Mouse (Mus musculus): ENCODE results near the gene Slc4a7. TPM values are rescaled to one million over a fixed set of nuclear protein-coding genes. Genes with fewer than 3 reads are reported as not detected.
"Not testable (repeated sequence)": the region's sequence is repeated elsewhere in the genome, so short reads cannot be mapped to it uniquely, and the experiment has no call there.

The Slc4a7 gene
- polyA plus RNA-seq, 1 experiment: 5.5 TPM

GRCm38 (mm10) chr14:14786979-14787378 lies 84.9 kb downstream of the Slc4a7 start:
- DNase-seq: no peak
- H3K27me3 ChIP-seq (ENCODE audit: control insufficient read depth, insufficient read depth, low read length): no peaks in the 10 kb centered on the region
- no peaks in the 10 kb centered on the region for H3K4me1 ChIP-seq (replicated peaks; ENCODE audit: control insufficient read depth, insufficient read depth, low read length)
- no peak for TF ChIP-seq POLR2A (IDR thresholded peaks at IDR 0.05; ENCODE audit: control insufficient read depth, extremely low read depth, insufficient read depth, low read length, poor library complexity)
- TF ChIP-seq CTCF (IDR thresholded peaks at IDR 0.05; ENCODE audit: borderline replicate concordance, control insufficient read depth, extremely low read depth, insufficient read depth, low read length, poor library complexity): no peak
- peaks cover 12% of the 10 kb centered on the region for H3K36me3 ChIP-seq (ENCODE audit: control insufficient read depth, insufficient read depth, low read length)
- no peak overlapping the region for H3K27ac ChIP-seq (ENCODE audit: control insufficient read depth, insufficient read depth, low read length)
- H3K4me3 ChIP-seq (ENCODE audit: control insufficient read depth, insufficient read depth, low read length): no peak overlapping the region
- 97% methylated on average over 1 of the region's 1 CpGs for WGBS

- no peak overlapping the region for H3K4me3 ChIP-seq (ENCODE audit: control insufficient read depth, insufficient read depth, low read length)
- no peak for DNase-seq
- H3K27ac ChIP-seq (ENCODE audit: control insufficient read depth, insufficient read depth, low read length): no peak overlapping the region
- H3K4me1 ChIP-seq (replicated peaks; ENCODE audit: control insufficient read depth, insufficient read depth, low read length): no peaks in the 10 kb centered on the region
- WGBS: 97% methylated on average over 4 of the region's 4 CpGs
- TF ChIP-seq POLR2A (IDR thresholded peaks at IDR 0.05; ENCODE audit: control insufficient read depth, extremely low read depth, insufficient read depth, low read length, poor library complexity) (no peak), CTCF (IDR thresholded peaks at IDR 0.05; ENCODE audit: borderline replicate concordance, control insufficient read depth, extremely low read depth, insufficient read depth, low read length, poor library complexity) (no peak)
- no peaks in the 10 kb centered on the region for H3K27me3 ChIP-seq (ENCODE audit: control insufficient read depth, insufficient read depth, low read length)
- peaks cover 12% of the 10 kb centered on the region for H3K36me3 ChIP-seq (ENCODE audit: control insufficient read depth, insufficient read depth, low read length)
Observed at GRCm38 (mm10) chr14:14789840-14790470, 87.9 kb downstream of the Slc4a7 start.

GRCm38 (mm10) chr14:14799861-14800260 lies 97.8 kb downstream of the Slc4a7 start:
- Histone ChIP-seq H3K36me3 (ENCODE audit: control insufficient read depth, insufficient read depth, low read length) (no peaks in the 10 kb centered on the region), H3K27ac (ENCODE audit: control insufficient read depth, insufficient read depth, low read length) (no peak overlapping the region), H3K27me3 (ENCODE audit: control insufficient read depth, insufficient read depth, low read length) (no peaks in the 10 kb centered on the region), H3K4me1 (replicated peaks; ENCODE audit: control insufficient read depth, insufficient read depth, low read length) (peaks cover 5% of the 10 kb centered on the region; the same call in 1 of the 2 replicates), H3K4me3 (ENCODE audit: control insufficient read depth, insufficient read depth, low read length) (no peak overlapping the region)
- TF ChIP-seq CTCF (IDR thresholded peaks at IDR 0.05; ENCODE audit: borderline replicate concordance, control insufficient read depth, extremely low read depth, insufficient read depth, low read length, poor library complexity) (no peak), POLR2A (IDR thresholded peaks at IDR 0.05; ENCODE audit: control insufficient read depth, extremely low read depth, insufficient read depth, low read length, poor library complexity) (no peak)
- DNase-seq: no peak
- 43% methylated on average over 5 of the region's 5 CpGs for WGBS

- TF ChIP-seq CTCF (IDR thresholded peaks at IDR 0.05; ENCODE audit: borderline replicate concordance, control insufficient read depth, extremely low read depth, insufficient read depth, low read length, poor library complexity) (no peak), POLR2A (IDR thresholded peaks at IDR 0.05; ENCODE audit: control insufficient read depth, extremely low read depth, insufficient read depth, low read length, poor library complexity) (no peak)
- 63% methylated on average over 4 of the region's 4 CpGs for WGBS
- H3K4me1 ChIP-seq (replicated peaks; ENCODE audit: control insufficient read depth, insufficient read depth, low read length): peaks cover 5% of the 10 kb centered on the region; the same call in 1 of the 2 replicates
- no peak for DNase-seq
- H3K36me3 ChIP-seq (ENCODE audit: control insufficient read depth, insufficient read depth, low read length): no peaks in the 10 kb centered on the region
- H3K27me3 ChIP-seq (ENCODE audit: control insufficient read depth, insufficient read depth, low read length): no peaks in the 10 kb centered on the region
- H3K4me3 ChIP-seq (ENCODE audit: control insufficient read depth, insufficient read depth, low read length): no peak overlapping the region
- no peak overlapping the region for H3K27ac ChIP-seq (ENCODE audit: control insufficient read depth, insufficient read depth, low read length)
Observed at GRCm38 (mm10) chr14:14800332-14800731, 98.3 kb downstream of the Slc4a7 start.

- Histone ChIP-seq H3K36me3 (ENCODE audit: control insufficient read depth, insufficient read depth, low read length) (no peaks in the 10 kb centered on the region), H3K27me3 (ENCODE audit: control insufficient read depth, insufficient read depth, low read length) (no peaks in the 10 kb centered on the region), H3K27ac (ENCODE audit: control insufficient read depth, insufficient read depth, low read length) (peak overlapping the region; percentile 56; the same call in 1 of the 2 replicates), H3K4me1 (replicated peaks; ENCODE audit: control insufficient read depth, insufficient read depth, low read length) (peaks cover 5% of the 10 kb centered on the region; the same call in 1 of the 2 replicates), H3K4me3 (ENCODE audit: control insufficient read depth, insufficient read depth, low read length) (no peak overlapping the region)
- WGBS: 50% methylated on average over 3 of the region's 3 CpGs
- DNase-seq: no peak
- TF ChIP-seq POLR2A (IDR thresholded peaks at IDR 0.05; ENCODE audit: control insufficient read depth, extremely low read depth, insufficient read depth, low read length, poor library complexity) (no peak), CTCF (IDR thresholded peaks at IDR 0.05; ENCODE audit: borderline replicate concordance, control insufficient read depth, extremely low read depth, insufficient read depth, low read length, poor library complexity) (no peak)
Observed at GRCm38 (mm10) chr14:14800810-14801209, 98.7 kb downstream of the Slc4a7 start.

- H3K36me3 ChIP-seq (ENCODE audit: control insufficient read depth, insufficient read depth, low read length); H3K4me3 ChIP-seq (ENCODE audit: control insufficient read depth, insufficient read depth, low read length): not testable (repeated sequence)
- WGBS: 84% methylated on average over 2 of the region's 2 CpGs
Observed at GRCm38 (mm10) chr14:14803115-14803514, 101.0 kb downstream of the Slc4a7 start, which contains the start of gene Nek10. TSS of gene Nek10 (plus strand) at chr14:14803415.

More at GRCm38 (mm10) chr14:14803115-14803514, 101.0 kb downstream of the Slc4a7 start, which contains the start of gene Nek10:
- not testable (repeated sequence) for H3K4me1 ChIP-seq (replicated peaks; ENCODE audit: control insufficient read depth, insufficient read depth, low read length); H3K27ac ChIP-seq (ENCODE audit: control insufficient read depth, insufficient read depth, low read length); DNase-seq; H3K27me3 ChIP-seq (ENCODE audit: control insufficient read depth, insufficient read depth, low read length)
